Mouse (Mus musculus): ENCODE data around the gene Gpa33. TPM values are rescaled to one million over a fixed set of nuclear protein-coding genes. Genes with fewer than 3 reads are reported as not detected.
A peak's percentile ranks its signal among the peaks of the same experiment; 100 is the strongest.

Gene Gpa33
- polyA plus RNA-seq, 2 experiments, result 1.1 to 1.2 TPM

GRCm38 (mm10) chr1:166114986-166115385 lies 15.1 kb upstream of the Gpa33 start:
- Histone ChIP-seq H3K36me3 (ENCODE audit: control insufficient read depth, insufficient read depth, low read length) (no peaks in the 10 kb centered on the region), H3K4me3 (replicated peaks; ENCODE audit: low read length) (no peak overlapping the region), H3K9ac (ENCODE audit: low read depth, low read length, severe bottlenecking) (no peak overlapping the region), H3K4me2 (replicated peaks; ENCODE audit: low read depth, low read length, severe bottlenecking) (no peak overlapping the region), H3K9me3 (ENCODE audit: control insufficient read depth, low read length) (no peaks in the 10 kb centered on the region), H3K27me3 (ENCODE audit: control insufficient read depth, insufficient read depth, low read length) (no peaks in the 10 kb centered on the region), H3K27ac (replicated peaks; ENCODE audit: low read depth, low read length) (no peak overlapping the region), H3K4me1 (ENCODE audit: control insufficient read depth, insufficient read depth, low read length) (no peaks in the 10 kb centered on the region)
- 86% methylated on average over 3 of the region's 3 CpGs for WGBS
- no peak for ATAC-seq (ENCODE audit: low FRiP score, low read depth)
- no peak for DNase-seq (ENCODE audit: low spot score)
- no peak for TF ChIP-seq POLR2A (IDR thresholded peaks at IDR 0.05; ENCODE audit: borderline replicate concordance, extremely low read depth, insufficient read depth, insufficient read length)

GRCm38 (mm10) chr1:166115719-166116118 lies 14.3 kb upstream of the Gpa33 start:
- Histone ChIP-seq H3K36me3 (ENCODE audit: control insufficient read depth, insufficient read depth, low read length) (no peaks in the 10 kb centered on the region), H3K27me3 (ENCODE audit: control insufficient read depth, insufficient read depth, low read length) (no peaks in the 10 kb centered on the region), H3K4me2 (replicated peaks; ENCODE audit: low read depth, low read length, severe bottlenecking) (no peak overlapping the region), H3K9ac (ENCODE audit: low read depth, low read length, severe bottlenecking) (no peak overlapping the region), H3K9me3 (ENCODE audit: control insufficient read depth, low read length) (no peaks in the 10 kb centered on the region), H3K27ac (replicated peaks; ENCODE audit: low read depth, low read length) (no peak overlapping the region), H3K4me3 (replicated peaks; ENCODE audit: low read length) (no peak overlapping the region), H3K4me1 (ENCODE audit: control insufficient read depth, insufficient read depth, low read length) (no peaks in the 10 kb centered on the region)
- no peak for TF ChIP-seq POLR2A (IDR thresholded peaks at IDR 0.05; ENCODE audit: borderline replicate concordance, extremely low read depth, insufficient read depth, insufficient read length)
- 92% methylated on average over 4 of the region's 4 CpGs for WGBS
- DNase-seq (ENCODE audit: low spot score) (no peak), ATAC-seq (ENCODE audit: low FRiP score, low read depth) (no peak)

- DNase-seq (ENCODE audit: low spot score), result no peak
- Histone ChIP-seq H3K9me3 (ENCODE audit: control insufficient read depth, low read length) (no peaks in the 10 kb centered on the region), H3K9ac (ENCODE audit: low read depth, low read length, severe bottlenecking) (0 out of 2 replicates have a peak overlapping the region, but pooled peaks have one; percentile 31), H3K27me3 (ENCODE audit: control insufficient read depth, insufficient read depth, low read length) (no peaks in the 10 kb centered on the region), H3K4me3 (replicated peaks; ENCODE audit: low read length) (0 out of 2 replicates have a peak overlapping the region, but pooled peaks have one; percentile 2), H3K36me3 (ENCODE audit: control insufficient read depth, insufficient read depth, low read length) (no peaks in the 10 kb centered on the region), H3K4me2 (replicated peaks; ENCODE audit: low read depth, low read length, severe bottlenecking) (peak overlapping the region; percentile 39), H3K4me1 (ENCODE audit: control insufficient read depth, insufficient read depth, low read length) (no peaks in the 10 kb centered on the region), H3K27ac (replicated peaks; ENCODE audit: low read depth, low read length) (no peak overlapping the region; the same call in 1 of the 2 replicates)
- WGBS, result 22% methylated on average over 13 of the region's 13 CpGs
- no peak for TF ChIP-seq POLR2A (IDR thresholded peaks at IDR 0.05; ENCODE audit: borderline replicate concordance, extremely low read depth, insufficient read depth, insufficient read length)
- no peak for ATAC-seq (ENCODE audit: low FRiP score, low read depth)
These were observed 12.0 kb upstream of the Gpa33 start for GRCm38 (mm10) chr1:166117866-166118639.

- 76% methylated on average over 7 of the region's 7 CpGs for WGBS
- Histone ChIP-seq H3K36me3 (ENCODE audit: control insufficient read depth, insufficient read depth, low read length) (no peaks in the 10 kb centered on the region), H3K27ac (replicated peaks; ENCODE audit: low read depth, low read length) (no peak overlapping the region), H3K27me3 (ENCODE audit: control insufficient read depth, insufficient read depth, low read length) (no peaks in the 10 kb centered on the region), H3K9me3 (ENCODE audit: control insufficient read depth, low read length) (no peaks in the 10 kb centered on the region), H3K4me3 (replicated peaks; ENCODE audit: low read length) (no peak overlapping the region), H3K4me2 (replicated peaks; ENCODE audit: low read depth, low read length, severe bottlenecking) (no peak overlapping the region), H3K4me1 (ENCODE audit: control insufficient read depth, insufficient read depth, low read length) (no peaks in the 10 kb centered on the region), H3K9ac (ENCODE audit: low read depth, low read length, severe bottlenecking) (no peak overlapping the region)
- no peak for TF ChIP-seq POLR2A (IDR thresholded peaks at IDR 0.05; ENCODE audit: borderline replicate concordance, extremely low read depth, insufficient read depth, insufficient read length)
- DNase-seq (ENCODE audit: low spot score), result no peak
- ATAC-seq (ENCODE audit: low FRiP score, low read depth), result no peak
These were observed 7.9 kb upstream of the Gpa33 start for GRCm38 (mm10) chr1:166122114-166122513.

- ATAC-seq (ENCODE audit: low FRiP score, low read depth) (no peak), DNase-seq (ENCODE audit: low spot score) (no peak)
- H3K27me3 ChIP-seq (ENCODE audit: control insufficient read depth, insufficient read depth, low read length), result no peaks in the 10 kb centered on the region
- H3K4me1 ChIP-seq (ENCODE audit: control insufficient read depth, insufficient read depth, low read length), result peaks cover 8% of the 10 kb centered on the region
- WGBS, result 89% methylated on average over 1 of the region's 1 CpGs
- H3K4me3 ChIP-seq (replicated peaks; ENCODE audit: low read length), result no peak overlapping the region
- H3K4me2 ChIP-seq (replicated peaks; ENCODE audit: low read depth, low read length, severe bottlenecking), result no peak overlapping the region
- H3K9ac ChIP-seq (ENCODE audit: low read depth, low read length, severe bottlenecking), result no peak overlapping the region
- no peaks in the 10 kb centered on the region for H3K9me3 ChIP-seq (ENCODE audit: control insufficient read depth, low read length)
- H3K36me3 ChIP-seq (ENCODE audit: control insufficient read depth, insufficient read depth, low read length), result no peaks in the 10 kb centered on the region
- no peak for TF ChIP-seq POLR2A (IDR thresholded peaks at IDR 0.05; ENCODE audit: borderline replicate concordance, extremely low read depth, insufficient read depth, insufficient read length)
- no peak overlapping the region for H3K27ac ChIP-seq (replicated peaks; ENCODE audit: low read depth, low read length)
These were observed 7.0 kb upstream of the Gpa33 start for GRCm38 (mm10) chr1:166123045-166123444.

Data from limb, embryonic 14.5 days (tissue).